Mouse (Mus musculus) lung, postnatal 0 days (tissue): Measurements from ENCODE around the gene Arl6ip1.

Source experiments
- CTCF ChIP-seq: IDR thresholded peaks from 2 replicates; pipeline ENCODE4 v1.5.1; 2016; ENCODE audit warnings: antibody characterized with exemption, mild to moderate bottlenecking
- EP300 ChIP-seq: IDR thresholded peaks from 2 replicates; pipeline ENCODE4 v1.6.1; 2016; ENCODE audit warnings: antibody characterized with exemption, mild to moderate bottlenecking, control low read depth

- TF ChIP-seq CTCF = no peak
- no peak for TF ChIP-seq EP300
These were observed 3.7 kb downstream of the Arl6ip1 start for GRCm38 (mm10) chr7:118125736-118126135.
